Mouse (Mus musculus) C2C12 (cell line): ENCODE results near the gene Acpp. TPM values are rescaled to one million over a fixed set of nuclear protein-coding genes. Genes with fewer than 3 reads are reported as not detected.

Experiments used
- H3K27me3 ChIP-seq: one replicate; pipeline ENCODE4 v1.6.1; 2011; ENCODE audit not compliant: control insufficient read depth, insufficient read depth, insufficient read length
- H3K36me3 ChIP-seq: one replicate; pipeline ENCODE4 v1.6.1; 2011; ENCODE audit not compliant: control insufficient read depth, insufficient read depth
- H3K4me3 ChIP-seq: one replicate; pipeline ENCODE4 v1.5.1; 2011; ENCODE audit warnings: mild to moderate bottlenecking, control low read depth; ENCODE audit not compliant: poor library complexity, insufficient read depth, severe bottlenecking
- H3K79me2 ChIP-seq: one replicate; pipeline ENCODE4 v1.6.1; 2011; ENCODE audit not compliant: control insufficient read depth, insufficient read depth
- H3K79me3 ChIP-seq: one replicate; pipeline ENCODE4 v1.6.1; 2011; ENCODE audit warnings: low read depth, control low read depth
- H3ac ChIP-seq: one replicate; pipeline ENCODE3; 2011; ENCODE audit warnings: low read depth; ENCODE audit not compliant: control insufficient read depth, insufficient read length
- CEBPB ChIP-seq: IDR thresholded peaks from one replicate; pipeline ENCODE4 v1.6.1; 2011; ENCODE audit warnings: low read depth, mild to moderate bottlenecking, control low read depth, moderate library complexity
- CTCF ChIP-seq: IDR thresholded peaks from one replicate; pipeline ENCODE4 v1.5.1; 2011; ENCODE audit not compliant: control insufficient read depth, insufficient read depth, insufficient read length
- FOSL1 ChIP-seq: IDR thresholded peaks from one replicate; pipeline ENCODE4 v1.8.0; 2011; ENCODE audit warnings: mild to moderate bottlenecking, low read length; ENCODE audit not compliant: poor library complexity, insufficient read depth, severe bottlenecking
- MAX ChIP-seq: IDR thresholded peaks from one replicate; pipeline ENCODE4 v1.6.1; 2011; ENCODE audit warnings: mild to moderate bottlenecking, control low read depth
- MYOD1 ChIP-seq: IDR thresholded peaks from one replicate; pipeline ENCODE4 v1.6.1; 2011; ENCODE audit warnings: low read depth; ENCODE audit not compliant: control insufficient read depth, insufficient read length
- MYOG ChIP-seq: IDR thresholded peaks from one replicate; pipeline ENCODE4 v1.6.1; 2011; ENCODE audit not compliant: control insufficient read depth, insufficient read length; ENCODE audit errors: extremely low read depth
- USF1 ChIP-seq: IDR thresholded peaks from one replicate; pipeline ENCODE4 v1.6.1; 2011; ENCODE audit warnings: low read depth, mild to moderate bottlenecking, control low read depth, moderate library complexity
- polyA plus RNA-seq: library from polyadenylated mRNA; unstranded; fragments of >200 nt; fragmentation: generic; extraction: Trizol; gene quantifications from one replicate; pipeline ENCODE4 v1.2.1, GENCODE M21; 2012; ENCODE audit warnings: missing spikeins

Gene Acpp
- polyA plus RNA-seq, 1 experiment, result 0.04 TPM

- no peaks in the 10 kb centered on the region for H3K79me2 ChIP-seq
- no peak for TF ChIP-seq CEBPB
- no peak for TF ChIP-seq CTCF
- no peak for TF ChIP-seq MYOD1
- no peak for TF ChIP-seq MAX
- TF ChIP-seq MYOG, result no peak
- no peak for TF ChIP-seq USF1
- no peak for TF ChIP-seq FOSL1
Measured at GRCm38 (mm10) chr9:104361073-104361891, 23.7 kb upstream of the Acpp start.

GRCm38 (mm10) chr9:104360389-104360788 is 22.8 kb upstream of the Acpp start:
- Histone ChIP-seq H3K79me3 (no peaks in the 10 kb centered on the region), H3K27me3 (no peaks in the 10 kb centered on the region), H3K36me3 (no peaks in the 10 kb centered on the region), H3ac (no peak overlapping the region), H3K4me3 (no peak overlapping the region), H3K79me2 (no peaks in the 10 kb centered on the region)
- TF ChIP-seq CTCF (no peak), FOSL1 (no peak), USF1 (no peak), MYOG (no peak), CEBPB (no peak), MAX (no peak), MYOD1 (no peak)

More at GRCm38 (mm10) chr9:104361073-104361891, 23.7 kb upstream of the Acpp start:
- Histone ChIP-seq H3K27me3 (no peaks in the 10 kb centered on the region), H3K79me3 (no peaks in the 10 kb centered on the region), H3ac (no peak overlapping the region), H3K36me3 (no peaks in the 10 kb centered on the region), H3K4me3 (no peak overlapping the region)

- H3ac ChIP-seq, result no peak overlapping the region
Measured at GRCm38 (mm10) chr9:104355521-104356270, 18.1 kb upstream of the Acpp start.

GRCm38 (mm10) chr9:104344136-104344535 is 6.6 kb upstream of the Acpp start:
- Histone ChIP-seq H3K79me3 (no peaks in the 10 kb centered on the region), H3K27me3 (no peaks in the 10 kb centered on the region), H3ac (no peak overlapping the region), H3K36me3 (no peaks in the 10 kb centered on the region), H3K4me3 (no peak overlapping the region), H3K79me2 (no peaks in the 10 kb centered on the region)
- TF ChIP-seq CEBPB (no peak), FOSL1 (no peak), MYOD1 (no peak), CTCF (no peak), MYOG (no peak), USF1 (no peak), MAX (no peak)

More at GRCm38 (mm10) chr9:104355521-104356270, 18.1 kb upstream of the Acpp start:
- no peaks in the 10 kb centered on the region for H3K36me3 ChIP-seq
- H3K79me2 ChIP-seq, result no peaks in the 10 kb centered on the region
- TF ChIP-seq CEBPB (no peak), USF1 (no peak), MYOG (no peak), CTCF (no peak), MAX (no peak), MYOD1 (no peak), FOSL1 (no peak)
- H3K27me3 ChIP-seq, result no peaks in the 10 kb centered on the region
- no peaks in the 10 kb centered on the region for H3K79me3 ChIP-seq
- no peak overlapping the region for H3K4me3 ChIP-seq

GRCm38 (mm10) chr9:104339483-104339882 is 1.9 kb upstream of the Acpp start:
- H3K36me3 ChIP-seq, result no peaks in the 10 kb centered on the region
- H3K79me2 ChIP-seq, result no peaks in the 10 kb centered on the region
- no peak overlapping the region for H3K4me3 ChIP-seq
- no peak overlapping the region for H3ac ChIP-seq
- no peaks in the 10 kb centered on the region for H3K79me3 ChIP-seq
- no peaks in the 10 kb centered on the region for H3K27me3 ChIP-seq
- TF ChIP-seq CTCF, result no peak
- no peak for TF ChIP-seq MYOD1
- no peak for TF ChIP-seq CEBPB
- no peak for TF ChIP-seq USF1
- no peak for TF ChIP-seq FOSL1
- no peak for TF ChIP-seq MYOG
- no peak for TF ChIP-seq MAX
